Mouse (Mus musculus): Measurements from ENCODE around the gene Immp2l.

GRCm38 (mm10) chr12:41838334-41838847, 814.5 kb downstream of the Immp2l start:
- TF ChIP-seq CTCF (IDR thresholded peaks at IDR 0.05; ENCODE audit: extremely low read depth, insufficient read length, insufficient replicate concordance, low read depth, low read length), result no peak
- no peak for TF ChIP-seq POLR2A (IDR thresholded peaks at IDR 0.05; ENCODE audit: low read depth, low read length)

All from small intestine, adult 2 months (tissue).